Mouse (Mus musculus) forelimb bud, embryonic 11.5 days (tissue): ENCODE results near the gene Kcnip1.

ENCODE experiments used
- DNase-seq: peaks from one replicate; pipeline ENCODE4 v3.0.0-alpha.2; 2012; ENCODE audit warnings: low read depth, low spot score

Gene Kcnip1

GRCm38 (mm10) chr11:33939456-33940113 lies 53.4 kb downstream of the Kcnip1 start:
- DNase-seq: no peak

- DNase-seq: no peak
Observed at GRCm38 (mm10) chr11:33938561-33939274, 54.2 kb downstream of the Kcnip1 start.

GRCm38 (mm10) chr11:33937641-33938040 lies 55.3 kb downstream of the Kcnip1 start:
- DNase-seq: no peak

- no peak for DNase-seq
Observed at GRCm38 (mm10) chr11:33934286-33934685, 58.7 kb downstream of the Kcnip1 start.

GRCm38 (mm10) chr11:33932386-33933111 lies 60.4 kb downstream of the Kcnip1 start:
- no peak for DNase-seq

- no peak for DNase-seq
Observed at GRCm38 (mm10) chr11:33931836-33932385, 61.0 kb downstream of the Kcnip1 start.

- DNase-seq: no peak
Observed at GRCm38 (mm10) chr11:33929412-33929811, 63.5 kb downstream of the Kcnip1 start.

- DNase-seq: peak; percentile 77
Observed at GRCm38 (mm10) chr11:33928658-33929057, 64.3 kb downstream of the Kcnip1 start.

GRCm38 (mm10) chr11:33927836-33928235 lies 65.1 kb downstream of the Kcnip1 start:
- DNase-seq: no peak

GRCm38 (mm10) chr11:33927321-33927720 lies 65.6 kb downstream of the Kcnip1 start:
- DNase-seq: no peak

GRCm38 (mm10) chr11:33926551-33926950 lies 66.4 kb downstream of the Kcnip1 start:
- DNase-seq: no peak

- DNase-seq: no peak
Observed at GRCm38 (mm10) chr11:33925778-33926177, 67.2 kb downstream of the Kcnip1 start.

- peak; percentile 48 for DNase-seq
Observed at GRCm38 (mm10) chr11:33923031-33923430, 69.9 kb downstream of the Kcnip1 start.

- no peak for DNase-seq
Observed at GRCm38 (mm10) chr11:33921451-33921850, 71.5 kb downstream of the Kcnip1 start.

- no peak for DNase-seq
Observed at GRCm38 (mm10) chr11:33919826-33920225, 73.1 kb downstream of the Kcnip1 start.

GRCm38 (mm10) chr11:33918424-33918823 lies 74.5 kb downstream of the Kcnip1 start:
- DNase-seq: no peak

- DNase-seq: peak; percentile 71
Observed at GRCm38 (mm10) chr11:33917574-33917973, 75.4 kb downstream of the Kcnip1 start.

- DNase-seq: no peak
Observed at GRCm38 (mm10) chr11:33914216-33914615, 78.7 kb downstream of the Kcnip1 start.

GRCm38 (mm10) chr11:33913061-33913460 lies 79.9 kb downstream of the Kcnip1 start:
- DNase-seq: no peak

GRCm38 (mm10) chr11:33912151-33912571 lies 80.8 kb downstream of the Kcnip1 start:
- DNase-seq: no peak

GRCm38 (mm10) chr11:33910982-33911381 lies 82.0 kb downstream of the Kcnip1 start:
- no peak for DNase-seq
